Mouse (Mus musculus): Measurements from ENCODE around the gene Dio3. TPM values are rescaled to one million over a fixed set of nuclear protein-coding genes. Genes with fewer than 3 reads are reported as not detected.

The Dio3 gene
- 0.61 TPM in 1 of 2 replicates, not detected in the other for polyA plus RNA-seq (2011; ENCODE audit: insufficient read depth, insufficient read length, low read depth, missing spikeins)

GRCm38 (mm10) chr12:110278853-110279252 lies at the start of gene Dio3:
TSS of gene Dio3 (plus strand) at chr12:110279068.
- peak within 1 kb of the TSS; percentile 37 for H3K9ac ChIP-seq (ENCODE audit: low read depth, poor library complexity, severe bottlenecking)
- no peak for TF ChIP-seq EP300 (IDR thresholded peaks at IDR 0.05; ENCODE audit: insufficient read depth, low read depth, low read length)
- no peak for TF ChIP-seq POLR2A (IDR thresholded peaks at IDR 0.05; ENCODE audit: insufficient read depth, low read length)
- no peak for TF ChIP-seq CTCF (IDR thresholded peaks at IDR 0.05; ENCODE audit: low read depth, low read length)
- no peaks in the 10 kb centered on the region for H3K36me3 ChIP-seq (ENCODE audit: control insufficient read depth, insufficient read depth, low read length, poor library complexity, severe bottlenecking)
- H3K27ac ChIP-seq (ENCODE audit: insufficient read depth, low read length) = no peak within 1 kb of the TSS
- H3K9me3 ChIP-seq (replicated peaks; ENCODE audit: control insufficient read depth, insufficient read depth, low read length, poor library complexity, severe bottlenecking) = no peaks in the 10 kb centered on the region
- peak within 1 kb of the TSS; percentile 53 for H3K4me3 ChIP-seq (ENCODE audit: low read depth, low read length)
- peaks cover 23% of the 10 kb centered on the region for H3K27me3 ChIP-seq (ENCODE audit: control insufficient read depth, insufficient read depth, low read length, poor library complexity, severe bottlenecking)
- H3K4me1 ChIP-seq (ENCODE audit: control insufficient read depth, insufficient read depth, low read length) = no peaks in the 10 kb centered on the region

- TF ChIP-seq CTCF (IDR thresholded peaks at IDR 0.05; ENCODE audit: low read depth, low read length) (no peak), EP300 (IDR thresholded peaks at IDR 0.05; ENCODE audit: insufficient read depth, low read depth, low read length) (no peak), POLR2A (IDR thresholded peaks at IDR 0.05; ENCODE audit: insufficient read depth, low read length) (no peak)
- H3K4me1 ChIP-seq (ENCODE audit: control insufficient read depth, insufficient read depth, low read length) = no peaks in the 10 kb centered on the region
- no peak overlapping the region for H3K9ac ChIP-seq (ENCODE audit: low read depth, poor library complexity, severe bottlenecking)
- H3K4me3 ChIP-seq (ENCODE audit: low read depth, low read length) = no peak overlapping the region
- no peak overlapping the region for H3K27ac ChIP-seq (ENCODE audit: insufficient read depth, low read length)
- no peaks in the 10 kb centered on the region for H3K36me3 ChIP-seq (ENCODE audit: control insufficient read depth, insufficient read depth, low read length, poor library complexity, severe bottlenecking)
- no peaks in the 10 kb centered on the region for H3K9me3 ChIP-seq (replicated peaks; ENCODE audit: control insufficient read depth, insufficient read depth, low read length, poor library complexity, severe bottlenecking)
- H3K27me3 ChIP-seq (ENCODE audit: control insufficient read depth, insufficient read depth, low read length, poor library complexity, severe bottlenecking) = no peaks in the 10 kb centered on the region
Measured at GRCm38 (mm10) chr12:110230296-110230695, 48.6 kb upstream of the Dio3 start.

- no peak overlapping the region for H3K9ac ChIP-seq (ENCODE audit: low read depth, poor library complexity, severe bottlenecking)
- TF ChIP-seq EP300 (IDR thresholded peaks at IDR 0.05; ENCODE audit: insufficient read depth, low read depth, low read length) (no peak), CTCF (IDR thresholded peaks at IDR 0.05; ENCODE audit: low read depth, low read length) (no peak), POLR2A (IDR thresholded peaks at IDR 0.05; ENCODE audit: insufficient read depth, low read length) (no peak)
- no peaks in the 10 kb centered on the region for H3K4me1 ChIP-seq (ENCODE audit: control insufficient read depth, insufficient read depth, low read length)
- H3K27ac ChIP-seq (ENCODE audit: insufficient read depth, low read length) = no peak overlapping the region
- no peaks in the 10 kb centered on the region for H3K9me3 ChIP-seq (replicated peaks; ENCODE audit: control insufficient read depth, insufficient read depth, low read length, poor library complexity, severe bottlenecking)
- H3K4me3 ChIP-seq (ENCODE audit: low read depth, low read length) = no peak overlapping the region
- H3K27me3 ChIP-seq (ENCODE audit: control insufficient read depth, insufficient read depth, low read length, poor library complexity, severe bottlenecking) = no peaks in the 10 kb centered on the region
- no peaks in the 10 kb centered on the region for H3K36me3 ChIP-seq (ENCODE audit: control insufficient read depth, insufficient read depth, low read length, poor library complexity, severe bottlenecking)
Measured at GRCm38 (mm10) chr12:110230767-110231166, 48.1 kb upstream of the Dio3 start.

- no peak overlapping the region for H3K9ac ChIP-seq (ENCODE audit: low read depth, poor library complexity, severe bottlenecking)
- H3K4me3 ChIP-seq (ENCODE audit: low read depth, low read length) = no peak overlapping the region
- no peaks in the 10 kb centered on the region for H3K36me3 ChIP-seq (ENCODE audit: control insufficient read depth, insufficient read depth, low read length, poor library complexity, severe bottlenecking)
- H3K27ac ChIP-seq (ENCODE audit: insufficient read depth, low read length) = no peak overlapping the region
- H3K4me1 ChIP-seq (ENCODE audit: control insufficient read depth, insufficient read depth, low read length) = no peaks in the 10 kb centered on the region
- H3K9me3 ChIP-seq (replicated peaks; ENCODE audit: control insufficient read depth, insufficient read depth, low read length, poor library complexity, severe bottlenecking) = no peaks in the 10 kb centered on the region
- no peak for TF ChIP-seq CTCF (IDR thresholded peaks at IDR 0.05; ENCODE audit: low read depth, low read length)
- no peak for TF ChIP-seq POLR2A (IDR thresholded peaks at IDR 0.05; ENCODE audit: insufficient read depth, low read length)
- no peak for TF ChIP-seq EP300 (IDR thresholded peaks at IDR 0.05; ENCODE audit: insufficient read depth, low read depth, low read length)
- no peaks in the 10 kb centered on the region for H3K27me3 ChIP-seq (ENCODE audit: control insufficient read depth, insufficient read depth, low read length, poor library complexity, severe bottlenecking)
Measured at GRCm38 (mm10) chr12:110231709-110232600, 46.9 kb upstream of the Dio3 start.

- no peaks in the 10 kb centered on the region for H3K27me3 ChIP-seq (ENCODE audit: control insufficient read depth, insufficient read depth, low read length, poor library complexity, severe bottlenecking)
- TF ChIP-seq CTCF (IDR thresholded peaks at IDR 0.05; ENCODE audit: low read depth, low read length) (no peak), EP300 (IDR thresholded peaks at IDR 0.05; ENCODE audit: insufficient read depth, low read depth, low read length) (no peak), POLR2A (IDR thresholded peaks at IDR 0.05; ENCODE audit: insufficient read depth, low read length) (no peak)
- H3K4me3 ChIP-seq (ENCODE audit: low read depth, low read length) = no peak overlapping the region
- no peaks in the 10 kb centered on the region for H3K9me3 ChIP-seq (replicated peaks; ENCODE audit: control insufficient read depth, insufficient read depth, low read length, poor library complexity, severe bottlenecking)
- no peaks in the 10 kb centered on the region for H3K4me1 ChIP-seq (ENCODE audit: control insufficient read depth, insufficient read depth, low read length)
- no peak overlapping the region for H3K27ac ChIP-seq (ENCODE audit: insufficient read depth, low read length)
- no peak overlapping the region for H3K9ac ChIP-seq (ENCODE audit: low read depth, poor library complexity, severe bottlenecking)
- no peaks in the 10 kb centered on the region for H3K36me3 ChIP-seq (ENCODE audit: control insufficient read depth, insufficient read depth, low read length, poor library complexity, severe bottlenecking)
Measured at GRCm38 (mm10) chr12:110235908-110236307, 43.0 kb upstream of the Dio3 start.

GRCm38 (mm10) chr12:110237046-110237445 lies 41.8 kb upstream of the Dio3 start:
- H3K27me3 ChIP-seq (ENCODE audit: control insufficient read depth, insufficient read depth, low read length, poor library complexity, severe bottlenecking) = no peaks in the 10 kb centered on the region
- H3K36me3 ChIP-seq (ENCODE audit: control insufficient read depth, insufficient read depth, low read length, poor library complexity, severe bottlenecking) = no peaks in the 10 kb centered on the region
- H3K4me1 ChIP-seq (ENCODE audit: control insufficient read depth, insufficient read depth, low read length) = no peaks in the 10 kb centered on the region
- no peak overlapping the region for H3K27ac ChIP-seq (ENCODE audit: insufficient read depth, low read length)
- no peaks in the 10 kb centered on the region for H3K9me3 ChIP-seq (replicated peaks; ENCODE audit: control insufficient read depth, insufficient read depth, low read length, poor library complexity, severe bottlenecking)
- no peak overlapping the region for H3K9ac ChIP-seq (ENCODE audit: low read depth, poor library complexity, severe bottlenecking)
- TF ChIP-seq EP300 (IDR thresholded peaks at IDR 0.05; ENCODE audit: insufficient read depth, low read depth, low read length) (no peak), POLR2A (IDR thresholded peaks at IDR 0.05; ENCODE audit: insufficient read depth, low read length) (no peak), CTCF (IDR thresholded peaks at IDR 0.05; ENCODE audit: low read depth, low read length) (no peak)
- no peak overlapping the region for H3K4me3 ChIP-seq (ENCODE audit: low read depth, low read length)

All from ES-Bruce4 (cell line).